Mouse (Mus musculus) midbrain, embryonic 16.5 days (tissue): ENCODE results near the gene Prpf8. TPM values are rescaled to one million over a fixed set of nuclear protein-coding genes. Genes with fewer than 3 reads are reported as not detected.

ENCODE experiments used
- ATAC-seq: fragments of 200-750 bp; cut with Nextera tagmentation; 2 replicates; pipeline ENCODE4 v1.8.0; 2017; ENCODE audit warnings: moderate TSS enrichment
- H3K27ac ChIP-seq: fragments of 300-500 bp; sonication (generic); 2 replicates; pipeline ENCODE4 v1.5.1; 2014; ENCODE audit warnings: mild to moderate bottlenecking, low read length, mixed read lengths
- H3K27me3 ChIP-seq: fragments of 300-500 bp; sonication (generic); 2 replicates; pipeline ENCODE4 v1.6.1; 2014; ENCODE audit warnings: low read depth, low read length, mixed read lengths; ENCODE audit not compliant: control insufficient read depth, insufficient read depth
- H3K36me3 ChIP-seq: fragments of 300-500 bp; sonication (generic); 2 replicates; pipeline ENCODE4 v1.6.1; 2014; ENCODE audit warnings: mild to moderate bottlenecking, low read length, moderate library complexity, mixed read lengths; ENCODE audit not compliant: control insufficient read depth, insufficient read depth
- H3K4me1 ChIP-seq: fragments of 300-500 bp; sonication (generic); 2 replicates; pipeline ENCODE4 v1.6.1; 2014; ENCODE audit warnings: mild to moderate bottlenecking, low read length, mixed read lengths; ENCODE audit not compliant: control insufficient read depth, insufficient read depth
- H3K4me2 ChIP-seq: fragments of 300-500 bp; sonication (generic); 2 replicates; pipeline ENCODE4 v1.6.1; 2014; ENCODE audit warnings: mild to moderate bottlenecking, low read length, mixed read lengths
- H3K4me3 ChIP-seq: fragments of 300-500 bp; sonication (generic); 2 replicates; pipeline ENCODE4 v1.5.1; 2014; ENCODE audit warnings: low read depth, mild to moderate bottlenecking, low read length, moderate library complexity, mixed read lengths
- H3K9ac ChIP-seq: fragments of 300-500 bp; sonication (generic); 2 replicates; pipeline ENCODE4 v1.6.1; 2014; ENCODE audit warnings: low read depth, low read length, mixed read lengths
- H3K9me3 ChIP-seq: fragments of 300-500 bp; sonication (generic); replicated peaks from 2 replicates; pipeline ENCODE4 v1.6.1; 2014; ENCODE audit warnings: mild to moderate bottlenecking, low read length, mixed read lengths; ENCODE audit not compliant: control insufficient read depth, poor library complexity, severe bottlenecking
- WGBS: fragments of 180-500 bp; shearing (Covaris S2); extraction: QIAGEN DNeasy Blood & Tissue Kit; methylation state at CpG from one replicate; pipeline ENCODE4 v1.1.7; 2014; 5-methylcytosine and 5-hydroxymethylcytosine counted together
- polyA plus RNA-seq: library from polyadenylated mRNA; unstranded; fragments of >200 nt; fragmentation: Nextera tagmentation; extraction: Ambion mirVana; gene quantifications from 2 replicates; pipeline ENCODE4 v1.2.1, GENCODE M21; 2015

The Prpf8 gene
- polyA plus RNA-seq, 1 experiment from 2014 or later = 42.9 TPM

DNA sequence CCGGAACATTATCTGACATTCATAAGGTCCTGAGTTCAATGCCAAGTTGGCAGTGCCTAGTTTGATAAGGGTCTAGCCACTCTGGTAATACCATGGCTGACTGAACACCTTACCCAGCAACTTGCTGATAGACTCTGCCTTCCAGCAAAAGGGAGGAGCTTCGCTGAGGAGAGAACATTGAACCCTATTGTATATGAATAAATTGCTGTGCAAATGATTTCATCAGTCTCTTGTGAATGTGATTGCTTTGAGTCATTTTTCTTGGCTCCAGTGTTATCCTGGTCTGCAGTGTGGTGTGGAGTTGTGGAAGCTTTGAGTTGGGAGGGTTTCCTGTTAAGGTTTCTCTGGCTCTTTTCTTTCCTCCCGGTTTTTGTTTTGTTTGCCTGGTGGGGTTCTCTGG is 15.9 kb upstream of the Prpf8 start:
- Histone ChIP-seq H3K9me3 (no peaks in the 10 kb centered on the region), H3K4me2 (no peak overlapping the region), H3K9ac (no peak overlapping the region), H3K4me3 (no peak overlapping the region), H3K27me3 (peaks cover 3% of the 10 kb centered on the region), H3K4me1 (peaks cover 4% of the 10 kb centered on the region; the same call in 1 of the 2 replicates), H3K36me3 (peaks cover 2% of the 10 kb centered on the region), H3K27ac (no peak overlapping the region)
- 77% methylated on average over 3 of the region's 3 CpGs for WGBS
- no peak for ATAC-seq

DNA sequence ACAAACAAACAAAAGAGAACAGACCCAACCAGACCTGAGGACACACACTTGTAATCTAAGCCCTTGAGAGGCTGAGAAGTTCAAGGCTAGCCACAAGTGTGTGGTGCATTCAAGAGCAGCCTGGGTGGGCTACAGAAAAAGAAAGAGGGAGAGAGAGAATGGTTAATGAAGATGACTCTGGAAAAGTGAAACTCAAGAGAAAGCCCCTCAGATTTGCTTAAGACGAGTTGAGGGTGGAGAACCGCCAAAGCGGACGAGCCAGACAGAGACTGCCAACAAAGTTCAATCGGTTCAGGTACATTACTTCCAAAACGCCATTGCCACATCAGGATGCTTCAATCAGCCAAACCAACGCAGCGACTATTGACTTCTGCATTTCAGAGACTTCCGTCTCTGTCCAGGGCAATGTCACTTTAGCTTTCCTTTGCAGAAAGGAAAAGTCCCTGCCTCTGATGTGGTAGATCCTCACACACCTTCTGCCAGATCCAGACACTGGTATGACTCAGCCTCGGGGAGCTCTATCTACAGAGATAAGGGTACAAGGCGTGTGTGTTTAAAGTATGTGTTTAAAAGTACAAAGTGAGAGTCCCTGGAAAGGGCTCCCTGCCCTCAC is 14.0 kb upstream of the Prpf8 start:
- Histone ChIP-seq H3K36me3 (no peaks in the 10 kb centered on the region), H3K27ac (no peak overlapping the region), H3K9me3 (no peaks in the 10 kb centered on the region), H3K4me1 (peaks cover 4% of the 10 kb centered on the region; the same call in 1 of the 2 replicates), H3K4me2 (no peak overlapping the region), H3K27me3 (peaks cover 3% of the 10 kb centered on the region), H3K9ac (no peak overlapping the region), H3K4me3 (no peak overlapping the region)
- no peak for ATAC-seq
- WGBS = 86% methylated on average over 11 of the region's 11 CpGs

DNA sequence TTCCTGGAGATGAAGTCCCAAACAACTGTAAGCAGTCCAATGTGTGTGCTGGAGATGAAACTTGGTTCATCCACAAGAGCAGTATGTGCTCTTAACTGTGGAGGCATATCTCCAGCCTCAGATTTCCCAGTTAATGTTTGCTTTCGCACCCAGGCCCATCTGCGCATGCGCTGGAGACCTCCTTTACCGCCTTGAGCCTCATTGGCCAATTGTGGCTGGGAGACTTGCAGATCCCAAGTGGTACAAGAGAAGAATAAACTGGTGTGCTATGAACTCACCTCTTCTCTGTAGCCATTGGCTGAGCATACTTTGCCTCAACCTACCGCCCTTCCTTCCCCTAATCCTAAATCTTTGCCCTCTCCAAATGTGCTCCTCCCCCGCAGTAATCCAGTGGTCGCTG is 13.2 kb upstream of the Prpf8 start:
- H3K36me3 ChIP-seq = no peaks in the 10 kb centered on the region
- H3K4me3 ChIP-seq = no peak overlapping the region
- ATAC-seq = no peak
- no peaks in the 10 kb centered on the region for H3K9me3 ChIP-seq
- no peaks in the 10 kb centered on the region for H3K27me3 ChIP-seq
- 55% methylated on average over 7 of the region's 7 CpGs for WGBS
- H3K27ac ChIP-seq = no peak overlapping the region
- no peaks in the 10 kb centered on the region for H3K4me1 ChIP-seq
- H3K4me2 ChIP-seq = no peak overlapping the region
- H3K9ac ChIP-seq = no peak overlapping the region

DNA sequence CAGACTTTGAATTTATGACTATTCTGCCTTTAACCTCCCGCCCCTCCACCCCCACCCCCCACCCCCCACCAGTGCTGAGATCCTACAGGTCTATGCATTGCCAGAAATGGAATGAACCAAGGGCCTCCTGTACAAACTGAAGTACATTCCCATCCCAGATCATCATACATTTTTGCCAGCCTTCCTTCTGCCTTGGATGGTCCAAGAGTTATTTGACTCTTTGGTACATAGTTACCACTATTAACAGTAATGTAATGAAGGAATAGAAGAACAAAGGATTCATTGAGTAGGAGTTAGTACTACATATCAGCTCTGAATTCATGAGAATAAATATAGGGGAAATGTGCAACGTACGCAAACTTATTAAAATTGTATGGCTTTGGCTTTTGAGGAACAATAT is 424 bp upstream of the Prpf8 start:
- H3K4me3 ChIP-seq = peak overlapping the region; percentile 84
- H3K36me3 ChIP-seq = peaks cover 14% of the 10 kb centered on the region
- H3K4me2 ChIP-seq = peak overlapping the region; percentile 40
- H3K9me3 ChIP-seq = no peaks in the 10 kb centered on the region
- peak; percentile 46 for ATAC-seq
- WGBS = 23% methylated on average over 3 of the region's 3 CpGs
- H3K27me3 ChIP-seq = no peaks in the 10 kb centered on the region
- peaks cover 15% of the 10 kb centered on the region for H3K4me1 ChIP-seq
- H3K9ac ChIP-seq = no peak overlapping the region
- peak overlapping the region; percentile 49; the same call in 1 of the 2 replicates for H3K27ac ChIP-seq

DNA sequence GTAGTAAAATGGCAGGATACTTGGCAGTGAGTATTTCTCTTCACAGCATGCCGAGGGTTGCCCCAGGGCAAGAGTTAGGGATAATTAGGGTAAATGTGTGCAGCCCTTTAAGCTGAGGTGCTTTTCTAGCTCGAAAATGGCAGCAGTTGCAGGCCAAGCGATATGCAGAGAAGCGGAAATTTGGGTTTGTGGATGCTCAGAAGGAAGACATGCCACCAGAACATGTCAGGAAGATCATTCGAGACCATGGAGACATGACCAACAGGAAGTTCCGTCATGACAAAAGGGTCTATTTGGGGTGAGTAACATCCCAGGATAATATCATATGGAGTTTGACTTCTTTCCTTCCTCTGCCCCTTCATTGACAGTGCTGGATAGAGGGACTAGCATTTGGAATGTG is 880 bp downstream of the Prpf8 start:
- H3K9me3 ChIP-seq = no peaks in the 10 kb centered on the region
- H3K27ac ChIP-seq = no peak overlapping the region; the same call in 1 of the 2 replicates
- no peak for ATAC-seq

DNA sequence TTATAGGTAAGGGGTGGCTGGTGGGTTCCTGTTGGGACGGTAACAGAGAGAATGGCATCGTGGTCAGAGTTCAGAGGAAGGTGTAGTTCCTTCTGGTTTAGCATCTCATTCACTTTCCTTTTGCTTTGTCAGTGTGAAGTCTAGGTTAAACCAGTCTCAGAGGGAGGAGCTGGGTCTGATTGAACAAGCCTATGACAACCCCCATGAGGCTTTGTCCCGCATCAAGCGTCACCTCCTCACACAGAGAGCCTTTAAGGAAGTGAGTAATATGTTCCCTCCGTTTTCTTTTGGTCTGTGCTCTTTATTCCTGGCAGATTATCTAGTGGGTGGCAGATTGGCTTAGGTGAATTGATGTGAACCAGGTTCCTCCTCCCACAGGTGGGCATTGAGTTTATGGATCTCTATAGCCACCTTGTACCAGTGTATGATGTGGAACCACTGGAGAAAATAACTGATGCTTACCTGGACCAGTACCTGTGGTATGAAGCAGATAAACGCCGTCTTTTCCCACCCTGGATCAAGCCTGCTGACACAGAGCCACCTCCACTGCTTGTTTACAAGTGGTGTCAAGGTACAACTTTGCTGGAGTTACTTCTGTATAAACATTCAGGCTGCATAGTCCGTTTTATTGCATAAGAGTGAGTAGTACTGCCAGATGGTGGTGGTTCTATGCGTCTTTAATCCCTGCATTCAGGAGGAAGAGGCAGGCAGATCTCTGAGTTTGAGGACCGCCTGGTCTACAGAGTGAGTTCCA is 7.9 kb downstream of the Prpf8 start:
- Histone ChIP-seq H3K9ac (no peak overlapping the region), H3K27me3 (no peaks in the 10 kb centered on the region), H3K4me3 (no peak overlapping the region), H3K4me2 (no peak overlapping the region), H3K27ac (no peak overlapping the region), H3K4me1 (no peaks in the 10 kb centered on the region), H3K36me3 (peaks cover 77% of the 10 kb centered on the region), H3K9me3 (no peaks in the 10 kb centered on the region)
- WGBS = 93% methylated on average over 10 of the region's 10 CpGs
- no peak for ATAC-seq

More for the DNA sequence above, 880 bp downstream of the Prpf8 start:
- peaks cover 15% of the 10 kb centered on the region for H3K4me1 ChIP-seq
- WGBS = 44% methylated on average over 6 of the region's 6 CpGs
- H3K36me3 ChIP-seq = peaks cover 24% of the 10 kb centered on the region
- no peaks in the 10 kb centered on the region for H3K27me3 ChIP-seq
- H3K4me3 ChIP-seq = peak overlapping the region; percentile 84
- H3K4me2 ChIP-seq = peak overlapping the region; percentile 98
- peak overlapping the region; percentile 99 for H3K9ac ChIP-seq

DNA sequence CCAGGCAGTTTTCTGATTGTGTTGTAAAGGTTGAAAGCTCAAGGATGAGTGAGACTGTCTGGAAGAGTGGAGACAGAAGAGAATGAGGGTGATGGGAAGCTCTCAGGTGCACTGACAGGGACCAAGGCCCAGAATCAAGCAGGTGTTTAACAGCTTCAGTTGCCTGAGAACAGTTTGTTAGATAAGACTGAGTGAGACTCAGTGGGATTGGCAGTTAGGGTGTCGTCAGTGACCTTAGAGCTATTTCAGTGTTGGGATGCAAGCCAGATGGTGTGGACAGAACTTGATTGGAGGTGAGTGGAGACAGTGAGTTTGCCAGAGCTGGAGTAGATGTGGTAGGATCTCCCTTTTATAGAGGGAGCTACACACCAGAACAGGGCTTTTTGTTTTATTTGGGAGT is 11.5 kb downstream of the Prpf8 start:
- ATAC-seq = no peak
- no peak overlapping the region for H3K27ac ChIP-seq
- no peak overlapping the region for H3K4me2 ChIP-seq
- H3K4me3 ChIP-seq = no peak overlapping the region
- peaks cover 81% of the 10 kb centered on the region for H3K36me3 ChIP-seq
- WGBS = 85% methylated on average over 1 of the region's 1 CpGs
- H3K27me3 ChIP-seq = no peaks in the 10 kb centered on the region
- no peaks in the 10 kb centered on the region for H3K9me3 ChIP-seq
- no peaks in the 10 kb centered on the region for H3K4me1 ChIP-seq
- no peak overlapping the region for H3K9ac ChIP-seq

DNA sequence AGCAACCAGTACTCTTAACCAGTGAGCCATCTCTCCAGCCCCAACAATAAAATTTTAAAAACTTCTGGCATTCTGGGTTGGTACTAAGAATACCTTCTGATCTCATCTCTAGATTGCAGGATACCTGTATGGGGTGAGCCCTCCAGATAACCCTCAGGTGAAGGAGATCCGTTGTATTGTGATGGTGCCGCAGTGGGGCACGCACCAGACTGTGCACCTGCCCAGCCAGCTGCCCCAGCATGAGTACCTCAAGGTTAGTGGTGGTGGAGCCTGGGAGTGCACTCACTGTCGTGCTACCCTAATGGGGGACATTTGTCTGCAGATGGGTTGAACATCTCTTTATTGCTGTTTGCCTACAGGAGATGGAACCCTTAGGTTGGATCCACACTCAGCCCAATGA is 21.5 kb downstream of the Prpf8 start:
- no peak overlapping the region for H3K4me3 ChIP-seq
- no peak overlapping the region for H3K9ac ChIP-seq
- H3K9me3 ChIP-seq = no peaks in the 10 kb centered on the region
- H3K4me2 ChIP-seq = no peak overlapping the region
- no peak overlapping the region for H3K27ac ChIP-seq
- 98% methylated on average over 4 of the region's 4 CpGs for WGBS
- H3K36me3 ChIP-seq = peaks cover 40% of the 10 kb centered on the region
- H3K4me1 ChIP-seq = peaks cover 7% of the 10 kb centered on the region
- no peaks in the 10 kb centered on the region for H3K27me3 ChIP-seq
- no peak for ATAC-seq

DNA sequence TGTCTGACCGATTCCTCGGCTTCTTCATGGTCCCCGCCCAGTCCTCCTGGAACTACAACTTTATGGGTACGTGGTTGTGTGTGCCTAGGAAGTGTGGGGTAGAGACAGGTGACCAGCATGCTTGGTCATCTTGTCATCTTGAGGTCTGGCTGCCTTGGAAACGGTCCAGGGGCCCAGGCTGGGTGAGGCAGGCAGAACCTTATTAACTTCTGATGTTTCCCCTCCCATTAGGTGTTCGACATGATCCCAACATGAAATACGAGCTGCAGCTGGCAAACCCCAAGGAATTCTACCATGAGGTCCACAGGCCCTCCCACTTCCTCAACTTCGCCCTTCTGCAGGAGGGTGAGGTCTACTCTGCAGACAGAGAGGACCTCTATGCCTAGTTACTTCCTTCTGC is 22.3 kb downstream of the Prpf8 start:
- Histone ChIP-seq H3K4me2 (no peak overlapping the region), H3K27ac (no peak overlapping the region), H3K36me3 (peaks cover 34% of the 10 kb centered on the region), H3K27me3 (no peaks in the 10 kb centered on the region), H3K4me3 (no peak overlapping the region), H3K9me3 (no peaks in the 10 kb centered on the region), H3K9ac (no peak overlapping the region), H3K4me1 (peaks cover 7% of the 10 kb centered on the region)
- 86% methylated on average over 8 of the region's 8 CpGs for WGBS
- ATAC-seq = no peak
